Mouse (Mus musculus) MEL (cell line): Measurements from ENCODE around the gene Trim3.

Experiments
- BHLHE40 ChIP-seq: IDR thresholded peaks from 2 replicates; pipeline ENCODE4 v1.6.1; 2012; ENCODE audit warnings: low read depth, mild to moderate bottlenecking, inconsistent platforms, low read length, improper control_type of control experiment, borderline replicate concordance
- CTCF ChIP-seq, 3 experiments: IDR thresholded peaks in 2 of 3; conservative IDR thresholded peaks in 1 of 3; 2 replicates each; pipeline ENCODE4 v1.5.1; 2011 to 2012; ENCODE audit warnings: low read length in 3 of 3, low read depth in 2 of 3, mild to moderate bottlenecking in 2 of 3, improper control_type of control experiment in 1 of 3, inconsistent platforms in 1 of 3, mixed read lengths in 1 of 3, moderate library complexity in 1 of 3; ENCODE audit not compliant: control insufficient read depth in 1 of 3, insufficient read depth in 1 of 3, poor library complexity in 1 of 3, severe bottlenecking in 1 of 3
- EP300 ChIP-seq, 2 experiments: IDR thresholded peaks; 2 replicates each; pipeline ENCODE4 v1.6.1; 2011; ENCODE audit warnings: improper control_type of control experiment in 2 of 2, low read length in 2 of 2, low read depth in 1 of 2, mild to moderate bottlenecking in 1 of 2
- GATA1 ChIP-seq: IDR thresholded peaks from 2 replicates; pipeline ENCODE4 v1.6.1; 2011; ENCODE audit warnings: low read depth, low read length, improper control_type of control experiment
- HCFC1 ChIP-seq: IDR thresholded peaks from 2 replicates; pipeline ENCODE4 v1.6.1; 2012; ENCODE audit warnings: low read depth, mild to moderate bottlenecking, inconsistent platforms, low read length, improper control_type of control experiment, moderate library complexity
- KAT2A ChIP-seq: conservative IDR thresholded peaks from 2 replicates; pipeline ENCODE4 v1.6.1; 2012; ENCODE audit warnings: low read depth, low read length, improper control_type of control experiment, inconsistent platforms
- MYB ChIP-seq: IDR thresholded peaks from 2 replicates; pipeline ENCODE4 v1.6.1; 2011; ENCODE audit warnings: mild to moderate bottlenecking, low read depth, low read length, improper control_type of control experiment
- RAD21 ChIP-seq: IDR thresholded peaks from 2 replicates; pipeline ENCODE4 v1.6.1; 2011; ENCODE audit warnings: mild to moderate bottlenecking, low read depth, low read length, improper control_type of control experiment
- USF1 ChIP-seq: IDR thresholded peaks from 2 replicates; pipeline ENCODE4 v1.6.1; 2014; ENCODE audit warnings: low read depth, mild to moderate bottlenecking, inconsistent platforms, low read length, improper control_type of control experiment, moderate library complexity

DNA sequence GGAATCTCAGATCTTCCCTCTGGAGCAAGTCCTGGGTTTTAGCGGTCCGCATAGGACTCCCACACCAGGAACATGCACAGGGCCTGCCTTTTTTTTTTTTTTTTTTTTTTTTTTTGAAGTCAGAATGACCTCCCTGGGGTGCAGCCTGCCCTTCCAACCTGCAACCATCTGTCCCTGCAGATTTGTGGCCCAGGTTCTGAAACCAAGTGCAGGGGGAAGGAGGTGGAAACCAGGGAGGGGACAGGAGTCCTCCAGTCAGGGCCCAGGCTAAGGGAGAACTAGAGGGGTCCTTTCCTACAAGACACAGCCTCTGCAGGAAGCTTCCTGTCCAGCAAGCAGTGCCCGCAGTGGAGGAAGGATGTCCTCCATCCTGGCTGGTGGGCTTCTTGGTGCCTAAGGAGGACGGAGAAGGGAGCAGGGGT lies 809 bp downstream of the Trim3 start:
- no peak for TF ChIP-seq HCFC1
- TF ChIP-seq CTCF (IDR thresholded peaks at IDR 0.05 in 2 of 3, conservative IDR thresholded peaks at IDR 0.05 in 1 of 3; ENCODE audit: control insufficient read depth in 1 of 3, insufficient read depth in 1 of 3, low read depth in 2 of 3, low read length in 3 of 3, poor library complexity in 1 of 3, severe bottlenecking in 1 of 3), result no peak
- no peak for TF ChIP-seq USF1
- TF ChIP-seq EP300 (IDR thresholded peaks at IDR 0.05; ENCODE audit: low read depth in 1 of 2, low read length in 2 of 2), result no peak
- no peak for TF ChIP-seq RAD21
- TF ChIP-seq MYB, result no peak
- no peak for TF ChIP-seq GATA1
- no peak for TF ChIP-seq KAT2A
- TF ChIP-seq BHLHE40, result no peak
